Mouse (Mus musculus) lung, postnatal 0 days (tissue): ENCODE measurements around the gene Clybl.

Source experiments
- CTCF ChIP-seq: IDR thresholded peaks from 2 replicates; pipeline ENCODE4 v1.5.1; 2016; ENCODE audit warnings: antibody characterized with exemption, mild to moderate bottlenecking
- EP300 ChIP-seq: IDR thresholded peaks from 2 replicates; pipeline ENCODE4 v1.6.1; 2016; ENCODE audit warnings: antibody characterized with exemption, mild to moderate bottlenecking, control low read depth

GRCm38 (mm10) chr14:122373458-122373857, 192.0 kb downstream of the Clybl start:
- TF ChIP-seq EP300, result no peak
- no peak for TF ChIP-seq CTCF
